Mouse (Mus musculus) liver, embryonic 14.5 days (tissue): ENCODE measurements at regions not wholly inside any gene's neighbourhood (a gene's known extent, or its start where the extent isn't known, plus 50 kb on each side); places are given as distances from the start of the nearest gene placed in this dataset.

Experiments
- ATAC-seq: fragments of 200-750 bp; cut with Nextera tagmentation; 2 replicates; pipeline ENCODE4 v1.8.0; 2017; ENCODE audit warnings: moderate number of reproducible peaks, mild to moderate bottlenecking, moderate library complexity; ENCODE audit not compliant: insufficient read depth
- DNase-seq, 3 experiments: peaks; one replicate each; pipeline ENCODE4 v3.0.0-alpha.2; 2012 to 2013; ENCODE audit warnings: low read depth in 3 of 3, low spot score in 3 of 3
- H3K27ac ChIP-seq: fragments of 300-500 bp; sonication (generic); 2 replicates; pipeline ENCODE4 v1.5.1; 2014; ENCODE audit warnings: moderate library complexity, mild to moderate bottlenecking, control low read depth, inconsistent platforms
- H3K27me3 ChIP-seq: fragments of 300-500 bp; sonication (generic); 2 replicates; pipeline ENCODE4 v1.6.1; 2014; ENCODE audit warnings: mild to moderate bottlenecking, low read length, moderate library complexity; ENCODE audit not compliant: control insufficient read depth, insufficient read depth
- H3K36me3 ChIP-seq: fragments of 300-500 bp; sonication (generic); replicated peaks from 2 replicates; pipeline ENCODE4 v1.6.1; 2014; ENCODE audit warnings: low read depth; ENCODE audit not compliant: control insufficient read depth, insufficient read depth
- H3K4me1 ChIP-seq, 2 experiments: fragments of 200-500 bp in 1 of 2; fragments of 300-500 bp in 1 of 2; sonication (generic) in 1 of 2; replicated peaks; 2 replicates each; pipeline ENCODE4 v1.6.1; 2012 to 2014; ENCODE audit warnings: antibody characterized with exemption in 1 of 2, inconsistent platforms in 1 of 2, low read length in 1 of 2; ENCODE audit not compliant: control insufficient read depth in 2 of 2, insufficient read depth in 2 of 2
- H3K4me2 ChIP-seq: fragments of 300-500 bp; sonication (generic); 2 replicates; pipeline ENCODE4 v1.6.1; 2014; ENCODE audit warnings: low read depth, mild to moderate bottlenecking, control low read depth, moderate library complexity
- H3K4me3 ChIP-seq, 2 experiments: fragments of 200-500 bp in 1 of 2; fragments of 300-500 bp in 1 of 2; sonication (generic) in 1 of 2; 2 replicates each; pipeline ENCODE4 v1.5.1; 2012 to 2014; ENCODE audit warnings: low read depth in 2 of 2, low read length in 2 of 2, mild to moderate bottlenecking in 2 of 2, control low read depth in 1 of 2, inconsistent platforms in 1 of 2, moderate library complexity in 1 of 2; ENCODE audit not compliant: insufficient read depth in 1 of 2
- H3K9ac ChIP-seq: fragments of 300-500 bp; sonication (generic); replicated peaks from 2 replicates; pipeline ENCODE4 v1.6.1; 2014; ENCODE audit warnings: mild to moderate bottlenecking, control low read depth, moderate library complexity
- H3K9me3 ChIP-seq: fragments of 300-500 bp; sonication (generic); 2 replicates; pipeline ENCODE4 v1.6.1; 2016; ENCODE audit warnings: low read length, mixed read lengths; ENCODE audit not compliant: control insufficient read depth
- CTCF ChIP-seq: IDR thresholded peaks from 2 replicates; pipeline ENCODE4 v1.5.1; 2016; ENCODE audit warnings: antibody characterized with exemption, low read depth, control low read depth
- EP300 ChIP-seq: IDR thresholded peaks from 2 replicates; pipeline ENCODE4 v1.6.1; 2016; ENCODE audit warnings: antibody characterized with exemption, low read depth
- WGBS: fragments of 180-500 bp; shearing (Covaris S2); extraction: QIAGEN DNeasy Blood & Tissue Kit; methylation state at CpG from one replicate; pipeline ENCODE4 v1.1.7; 2014; ENCODE audit not compliant: insufficient replicate concordance; 5-methylcytosine and 5-hydroxymethylcytosine counted together

DNA sequence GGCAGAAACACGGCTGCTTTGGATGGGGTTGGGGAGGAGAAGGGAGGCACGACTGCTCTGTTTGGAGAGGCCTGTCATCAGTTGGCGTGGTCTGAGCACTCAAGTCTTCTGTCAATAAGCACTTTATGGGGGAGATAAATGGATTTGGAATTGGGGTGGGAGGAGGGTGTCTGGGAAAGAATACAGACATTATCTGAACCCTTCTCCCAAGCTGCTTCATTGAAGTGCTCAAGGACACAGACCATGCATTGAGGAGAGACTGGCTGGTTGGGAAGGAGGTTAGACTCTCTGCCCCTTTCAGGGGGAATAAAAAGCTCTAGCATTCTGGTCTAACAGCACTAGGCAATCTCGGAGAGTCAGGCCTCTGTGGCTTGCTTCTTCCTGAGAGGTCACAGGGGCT is 350.1 kb upstream of the Tnp1 start:
- H3K4me2 ChIP-seq, result no peak overlapping the region
- no peak overlapping the region for H3K4me3 ChIP-seq
- H3K4me1 ChIP-seq, result no peaks in the 10 kb centered on the region
- ATAC-seq (no peak), DNase-seq (no peak)
- no peaks in the 10 kb centered on the region for H3K27me3 ChIP-seq
- H3K27ac ChIP-seq, result no peak overlapping the region
- WGBS, result 47% methylated on average over 4 of the region's 4 CpGs
- H3K9me3 ChIP-seq, result no peaks in the 10 kb centered on the region
- no peak overlapping the region for H3K9ac ChIP-seq
- TF ChIP-seq EP300 (no peak), CTCF (no peak)
- no peaks in the 10 kb centered on the region for H3K36me3 ChIP-seq

DNA sequence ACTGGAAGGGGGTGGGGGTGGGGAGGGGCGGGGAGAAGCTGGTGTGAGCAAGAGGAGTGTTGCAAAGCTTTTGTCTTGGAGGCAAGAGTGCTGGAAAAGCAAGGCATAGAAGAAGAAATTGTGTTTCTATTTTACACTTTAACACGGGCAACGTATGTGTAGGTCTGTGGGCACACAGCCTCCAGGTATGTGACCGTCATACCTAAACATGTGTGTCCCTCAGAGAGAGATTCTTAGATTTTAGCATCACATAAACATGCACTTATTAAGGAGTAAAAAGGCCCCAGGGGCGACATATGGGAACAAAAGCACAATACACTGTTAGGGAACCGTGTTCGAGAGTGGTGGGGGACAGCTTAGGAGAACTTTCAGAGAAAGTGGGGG is 348.6 kb upstream of the Tnp1 start:
- Histone ChIP-seq H3K27me3 (no peaks in the 10 kb centered on the region), H3K4me2 (no peak overlapping the region), H3K36me3 (no peaks in the 10 kb centered on the region), H3K9me3 (no peaks in the 10 kb centered on the region), H3K9ac (no peak overlapping the region), H3K27ac (no peak overlapping the region), H3K4me3 (no peak overlapping the region), H3K4me1 (no peaks in the 10 kb centered on the region)
- TF ChIP-seq CTCF (no peak), EP300 (no peak)
- DNase-seq, result no peak
- WGBS, result 65% methylated on average over 7 of the region's 7 CpGs
- no peak for ATAC-seq

DNA sequence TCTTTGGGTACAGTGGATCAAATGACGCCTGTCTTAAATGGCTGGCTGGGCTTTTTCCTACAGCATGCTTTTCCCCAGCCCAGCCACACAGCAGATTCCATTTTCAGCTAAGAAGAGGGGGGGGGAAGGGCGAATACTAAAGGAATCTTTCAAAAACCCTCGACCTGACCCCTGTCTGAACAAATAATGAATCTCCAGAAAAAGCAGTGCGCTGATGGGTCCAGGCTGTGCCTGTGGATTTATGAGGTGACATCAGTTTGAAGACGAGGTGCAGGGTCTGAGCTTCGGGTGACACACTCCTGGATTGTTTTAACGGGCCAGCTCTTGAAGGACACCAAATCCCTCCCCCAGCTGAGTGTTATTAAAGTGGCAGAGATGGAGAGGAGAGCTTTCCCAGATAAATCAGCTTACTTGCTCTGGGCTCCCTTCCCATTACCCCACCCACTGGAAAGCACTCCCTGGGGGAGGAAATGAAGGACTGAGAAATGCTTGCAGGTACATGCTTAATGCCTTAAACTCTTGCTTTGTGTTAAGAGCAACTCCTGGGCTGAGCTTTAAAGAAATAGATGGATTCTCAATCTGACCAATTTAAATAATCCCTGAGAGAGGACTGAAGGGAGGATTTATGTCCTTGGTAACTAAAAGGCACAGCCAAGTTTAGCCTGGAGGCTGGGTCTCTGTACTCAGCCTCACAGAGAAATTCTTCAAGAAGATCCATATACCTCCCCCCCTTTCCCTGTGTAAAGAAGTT is 348.0 kb upstream of the Tnp1 start:
- Histone ChIP-seq H3K9me3 (no peaks in the 10 kb centered on the region), H3K27ac (no peak overlapping the region), H3K27me3 (no peaks in the 10 kb centered on the region), H3K4me1 (no peaks in the 10 kb centered on the region), H3K9ac (no peak overlapping the region), H3K4me3 (no peak overlapping the region), H3K4me2 (no peak overlapping the region), H3K36me3 (no peaks in the 10 kb centered on the region)
- ATAC-seq (no peak), DNase-seq (no peak)
- 29% methylated on average over 7 of the region's 7 CpGs for WGBS
- TF ChIP-seq CTCF (no peak), EP300 (no peak)

DNA sequence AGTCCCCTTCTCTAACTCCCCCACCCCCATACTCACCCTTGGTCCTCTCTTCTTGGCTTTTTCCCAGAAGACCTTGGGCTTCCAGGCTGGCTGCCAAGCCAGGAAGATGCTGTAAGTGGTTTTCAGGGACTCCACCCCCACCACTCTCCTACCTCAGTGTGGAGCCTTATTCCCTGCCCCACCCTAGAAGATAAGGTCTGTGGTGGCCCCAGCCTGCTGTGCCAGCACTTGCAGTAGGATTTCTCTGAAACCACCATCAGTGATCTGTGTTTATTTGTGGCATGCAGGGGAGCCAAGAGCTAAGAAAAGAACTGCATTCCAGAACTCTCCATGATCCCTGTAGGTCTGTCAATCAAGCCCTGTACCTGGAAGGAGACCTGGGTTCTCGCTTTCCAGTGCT is 346.4 kb upstream of the Tnp1 start:
- no peak for TF ChIP-seq EP300
- TF ChIP-seq CTCF, result no peak
- Histone ChIP-seq H3K9me3 (no peaks in the 10 kb centered on the region), H3K4me1 (no peaks in the 10 kb centered on the region), H3K9ac (no peak overlapping the region), H3K27me3 (no peaks in the 10 kb centered on the region), H3K27ac (no peak overlapping the region), H3K36me3 (no peaks in the 10 kb centered on the region), H3K4me2 (no peak overlapping the region), H3K4me3 (no peak overlapping the region)
- WGBS, result 50% methylated on average over 1 of the region's 1 CpGs
- ATAC-seq, result no peak
- no peak for DNase-seq

DNA sequence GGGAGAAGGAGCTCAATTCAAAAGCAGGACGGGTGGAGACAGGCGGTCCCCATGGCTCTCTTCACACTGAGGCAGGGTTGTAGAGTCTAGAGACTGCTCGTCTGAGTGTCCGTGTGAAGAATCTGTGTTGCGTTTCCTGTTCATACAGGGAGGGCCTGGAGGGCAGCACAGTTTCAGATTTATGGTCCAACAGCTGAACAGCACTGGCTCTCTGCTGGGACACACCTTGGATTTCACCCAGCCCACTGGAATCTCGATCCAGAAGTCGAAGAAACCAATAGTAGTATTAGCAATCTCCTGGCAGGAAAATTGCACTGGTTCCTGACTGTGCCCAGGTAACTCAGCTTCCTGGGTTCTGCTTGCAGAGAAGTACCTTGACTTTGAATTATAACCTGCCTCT is 345.6 kb upstream of the Tnp1 start:
- TF ChIP-seq CTCF, result no peak
- TF ChIP-seq EP300, result no peak

More for the DNA sequence above, 345.6 kb upstream of the Tnp1 start:
- Histone ChIP-seq H3K4me1 (no peaks in the 10 kb centered on the region), H3K27me3 (no peaks in the 10 kb centered on the region), H3K27ac (no peak overlapping the region), H3K36me3 (no peaks in the 10 kb centered on the region), H3K4me2 (no peak overlapping the region), H3K9me3 (no peaks in the 10 kb centered on the region), H3K9ac (no peak overlapping the region), H3K4me3 (no peak overlapping the region)
- DNase-seq (no peak), ATAC-seq (no peak)
- 64% methylated on average over 7 of the region's 7 CpGs for WGBS
